Mouse (Mus musculus) C2C12 (cell line): ENCODE measurements around the gene Pin1rt1. TPM values are rescaled to one million over a fixed set of nuclear protein-coding genes. Genes with fewer than 3 reads are reported as not detected.

Experiments used
- H3K27me3 ChIP-seq: one replicate; pipeline ENCODE4 v1.6.1; 2011; ENCODE audit not compliant: control insufficient read depth, insufficient read depth, insufficient read length
- H3K36me3 ChIP-seq: one replicate; pipeline ENCODE4 v1.6.1; 2011; ENCODE audit not compliant: control insufficient read depth, insufficient read depth
- H3K4me3 ChIP-seq: one replicate; pipeline ENCODE4 v1.5.1; 2011; ENCODE audit warnings: mild to moderate bottlenecking, control low read depth; ENCODE audit not compliant: poor library complexity, insufficient read depth, severe bottlenecking
- H3K79me2 ChIP-seq: one replicate; pipeline ENCODE4 v1.6.1; 2011; ENCODE audit not compliant: control insufficient read depth, insufficient read depth
- H3K79me3 ChIP-seq: one replicate; pipeline ENCODE4 v1.6.1; 2011; ENCODE audit warnings: low read depth, control low read depth
- H3ac ChIP-seq: one replicate; pipeline ENCODE3; 2011; ENCODE audit warnings: low read depth; ENCODE audit not compliant: control insufficient read depth, insufficient read length
- CEBPB ChIP-seq: IDR thresholded peaks from one replicate; pipeline ENCODE4 v1.6.1; 2011; ENCODE audit warnings: low read depth, mild to moderate bottlenecking, control low read depth, moderate library complexity
- CTCF ChIP-seq: IDR thresholded peaks from one replicate; pipeline ENCODE4 v1.5.1; 2011; ENCODE audit not compliant: control insufficient read depth, insufficient read depth, insufficient read length
- FOSL1 ChIP-seq: IDR thresholded peaks from one replicate; pipeline ENCODE4 v1.8.0; 2011; ENCODE audit warnings: mild to moderate bottlenecking, low read length; ENCODE audit not compliant: poor library complexity, insufficient read depth, severe bottlenecking
- MAX ChIP-seq: IDR thresholded peaks from one replicate; pipeline ENCODE4 v1.6.1; 2011; ENCODE audit warnings: mild to moderate bottlenecking, control low read depth
- MYOD1 ChIP-seq: IDR thresholded peaks from one replicate; pipeline ENCODE4 v1.6.1; 2011; ENCODE audit warnings: low read depth; ENCODE audit not compliant: control insufficient read depth, insufficient read length
- MYOG ChIP-seq: IDR thresholded peaks from one replicate; pipeline ENCODE4 v1.6.1; 2011; ENCODE audit not compliant: control insufficient read depth, insufficient read length; ENCODE audit errors: extremely low read depth
- USF1 ChIP-seq: IDR thresholded peaks from one replicate; pipeline ENCODE4 v1.6.1; 2011; ENCODE audit warnings: low read depth, mild to moderate bottlenecking, control low read depth, moderate library complexity
- polyA plus RNA-seq: library from polyadenylated mRNA; unstranded; fragments of >200 nt; fragmentation: generic; extraction: Trizol; gene quantifications from one replicate; pipeline ENCODE4 v1.2.1, GENCODE M21; 2012; ENCODE audit warnings: missing spikeins

Pin1rt1 gene
- polyA plus RNA-seq, 1 experiment, result not detected

- Histone ChIP-seq H3ac (peak within 1 kb of the TSS; percentile 66), H3K27me3 (no peaks in the 10 kb centered on the region), H3K36me3 (no peaks in the 10 kb centered on the region), H3K79me2 (no peaks in the 10 kb centered on the region), H3K79me3 (no peaks in the 10 kb centered on the region), H3K4me3 (peak within 1 kb of the TSS; percentile 64)
- TF ChIP-seq CTCF (no peak), MYOG (no peak), USF1 (no peak), MYOD1 (no peak), CEBPB (no peak), FOSL1 (no peak), MAX (no peak)
Observed at GRCm38 (mm10) chr2:104711585-104712485, 4.3 kb downstream of the Pin1rt1 start, which contains the start of gene Tcp11l1. Gene Tcp11l1 (minus strand): TSS chr2:104712169.

DNA sequence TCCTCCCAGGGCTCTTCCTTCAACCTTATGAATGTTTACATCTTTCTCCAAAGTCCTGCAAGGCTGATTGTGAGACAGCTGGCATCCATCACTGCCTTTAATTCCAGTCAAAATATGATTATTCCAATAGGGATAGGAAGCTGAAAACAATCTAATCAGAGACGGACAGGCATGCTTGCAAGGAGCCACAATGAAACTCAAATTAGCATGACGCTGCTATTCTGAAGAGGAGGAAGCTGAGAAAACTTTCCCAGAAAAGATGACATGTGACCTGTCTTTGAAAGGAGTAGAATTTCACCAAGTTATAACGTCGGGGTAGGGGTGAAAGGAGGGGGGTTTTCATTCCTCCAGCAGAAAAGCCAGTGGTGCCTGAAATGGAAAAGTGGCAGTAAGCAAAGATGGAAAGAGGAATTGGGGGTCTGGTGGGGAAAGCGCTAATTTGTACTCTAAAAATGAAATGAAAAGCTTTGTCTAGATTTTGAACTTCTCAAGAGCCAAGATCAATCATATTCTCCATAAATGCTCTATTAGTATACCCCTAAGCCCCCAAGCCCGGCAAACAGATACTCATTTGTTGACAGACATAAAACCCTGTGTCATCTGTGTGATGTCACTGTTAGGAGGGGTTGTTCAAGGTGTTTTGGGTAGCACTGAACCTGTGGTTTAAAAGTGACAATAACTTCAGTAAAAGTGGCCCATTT is 5.4 kb downstream of the Pin1rt1 start:
- Histone ChIP-seq H3K36me3 (no peaks in the 10 kb centered on the region), H3K27me3 (no peaks in the 10 kb centered on the region), H3K79me3 (no peaks in the 10 kb centered on the region), H3K4me3 (no peak overlapping the region), H3ac (no peak overlapping the region), H3K79me2 (no peaks in the 10 kb centered on the region)
- TF ChIP-seq CTCF, result no peak
- TF ChIP-seq MYOG, result no peak
- no peak for TF ChIP-seq MAX
- no peak for TF ChIP-seq USF1
- TF ChIP-seq CEBPB, result no peak
- no peak for TF ChIP-seq MYOD1
- no peak for TF ChIP-seq FOSL1

GRCm38 (mm10) chr2:104709786-104710337 is 6.3 kb downstream of the Pin1rt1 start:
- Histone ChIP-seq H3ac (no peak overlapping the region), H3K79me3 (no peaks in the 10 kb centered on the region), H3K4me3 (no peak overlapping the region), H3K36me3 (peaks cover 4% of the 10 kb centered on the region), H3K79me2 (no peaks in the 10 kb centered on the region), H3K27me3 (no peaks in the 10 kb centered on the region)
- no peak for TF ChIP-seq MAX

DNA sequence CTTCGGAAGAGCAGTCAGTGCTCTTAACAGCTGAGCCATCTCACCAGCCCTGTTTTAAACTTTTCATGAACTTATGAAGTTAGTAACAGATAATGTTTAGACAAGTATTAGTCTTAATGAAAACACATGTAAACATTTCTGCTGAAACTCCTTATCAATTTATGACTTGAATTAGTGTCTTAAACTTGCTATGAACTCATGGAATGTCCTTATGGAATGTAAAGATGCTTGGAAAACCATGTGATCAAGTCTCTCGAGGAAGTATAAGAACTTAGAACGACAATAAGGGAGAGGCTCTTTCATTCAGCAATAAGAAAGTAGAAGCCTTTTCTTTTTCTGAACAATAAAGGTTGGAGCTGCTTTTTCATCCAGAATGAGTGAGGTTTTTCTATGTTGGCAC is 11.8 kb downstream of the Pin1rt1 start:
- H3ac ChIP-seq, result no peak overlapping the region
- peaks cover 7% of the 10 kb centered on the region for H3K36me3 ChIP-seq
- no peaks in the 10 kb centered on the region for H3K27me3 ChIP-seq
- no peak overlapping the region for H3K4me3 ChIP-seq
- no peaks in the 10 kb centered on the region for H3K79me2 ChIP-seq
- H3K79me3 ChIP-seq, result no peaks in the 10 kb centered on the region
- TF ChIP-seq CEBPB, result no peak
- TF ChIP-seq CTCF, result no peak
- no peak for TF ChIP-seq MYOD1

DNA sequence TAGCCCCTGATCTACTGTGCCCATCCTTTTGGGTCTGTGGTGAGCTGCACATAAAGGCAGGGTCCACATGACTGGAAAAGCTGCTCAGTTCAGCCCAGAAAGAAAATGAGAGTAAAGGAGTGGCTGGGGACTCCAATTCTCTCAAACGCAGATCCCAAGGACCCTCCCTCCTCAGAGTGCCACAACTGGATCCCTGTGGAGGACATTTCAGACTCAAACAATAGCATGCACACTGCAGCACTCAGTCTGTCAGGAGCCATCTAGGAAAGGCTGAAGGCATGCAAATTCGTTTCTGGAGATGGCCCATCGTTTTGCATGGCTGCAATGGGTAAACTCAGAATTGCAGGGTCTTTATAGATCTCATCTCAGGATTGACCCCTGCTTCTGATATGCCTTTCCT is 13.0 kb downstream of the Pin1rt1 start:
- peaks cover 7% of the 10 kb centered on the region for H3K36me3 ChIP-seq

More for the DNA sequence above, 13.0 kb downstream of the Pin1rt1 start:
- Histone ChIP-seq H3ac (no peak overlapping the region), H3K27me3 (no peaks in the 10 kb centered on the region), H3K79me3 (no peaks in the 10 kb centered on the region), H3K4me3 (no peak overlapping the region), H3K79me2 (no peaks in the 10 kb centered on the region)
- TF ChIP-seq CEBPB (no peak), MYOD1 (no peak), CTCF (no peak), USF1 (no peak), FOSL1 (no peak), MYOG (no peak), MAX (no peak)
